Mouse (Mus musculus) G1E (cell line): Measurements from ENCODE around the gene Snrpg. TPM values are rescaled to one million over a fixed set of nuclear protein-coding genes. Genes with fewer than 3 reads are reported as not detected.
"Not testable (repeated sequence)": the region's sequence is repeated elsewhere in the genome, so short reads cannot be mapped to it uniquely, and the experiment has no call there.

Source experiments
- ATAC-seq: 2 replicates; pipeline ENCODE4 v1.8.0; 2016; ENCODE audit warnings: mild to moderate bottlenecking; ENCODE audit not compliant: insufficient number of reproducible peaks, poor library complexity, low FRiP score, severe bottlenecking; ENCODE audit errors: extremely low read depth
- DNase-seq: peaks from one replicate; pipeline ENCODE4 v3.0.0; 2012; ENCODE audit warnings: low spot score
- H3K27me3 ChIP-seq: 2 replicates; pipeline ENCODE4 v1.6.1; 2012; ENCODE audit warnings: mild to moderate bottlenecking, low read length, inconsistent platforms; ENCODE audit not compliant: insufficient read depth
- H3K36me3 ChIP-seq: replicated peaks from 2 replicates; pipeline ENCODE3; 2012; ENCODE audit warnings: mild to moderate bottlenecking, inconsistent platforms
- H3K4me1 ChIP-seq: 2 replicates; pipeline ENCODE4 v1.6.1; 2012; ENCODE audit warnings: low read depth, low read length, inconsistent platforms, mixed read lengths; ENCODE audit not compliant: insufficient read depth
- H3K4me3 ChIP-seq: 2 replicates; pipeline ENCODE4 v1.5.1; 2012; ENCODE audit warnings: low read depth, mild to moderate bottlenecking, inconsistent platforms, low read length, moderate library complexity, mixed read lengths
- H3K9me3 ChIP-seq: replicated peaks from 2 replicates; pipeline ENCODE4 v1.6.1; 2012; ENCODE audit warnings: inconsistent platforms
- CTCF ChIP-seq: IDR thresholded peaks from 2 replicates; pipeline ENCODE4 v1.5.1; 2012; ENCODE audit warnings: low read depth, low read length, inconsistent platforms, mixed read lengths
- GATA1 ChIP-seq: IDR thresholded peaks from 2 replicates; pipeline ENCODE4 v1.6.1; 2012; ENCODE audit warnings: borderline replicate concordance, low read length, inconsistent platforms, mixed read lengths
- GATA2 ChIP-seq: IDR thresholded peaks from 2 replicates; pipeline ENCODE4 v1.6.1; 2012; ENCODE audit warnings: low read depth, low read length, inconsistent platforms, borderline replicate concordance
- POLR2AphosphoS5 ChIP-seq: IDR thresholded peaks from 2 replicates; pipeline ENCODE4 v1.6.1; 2012; ENCODE audit warnings: low read depth, low read length, inconsistent platforms; ENCODE audit not compliant: insufficient replicate concordance
- TAL1 ChIP-seq: conservative IDR thresholded peaks from 2 replicates; pipeline ENCODE4 v1.6.1; 2012; ENCODE audit warnings: low read depth, low read length, inconsistent platforms, mixed read lengths
- polyA plus RNA-seq: library from polyadenylated mRNA; stranded (reverse); fragments of >175 nt; gene quantifications from 2 replicates; pipeline ENCODE4 v1.2.3, GENCODE M21; 2012
- total RNA-seq, 2 experiments: library from RNA; stranded (forward) in 1 of 2; stranded (reverse) in 1 of 2; fragments of 200-1000 nt in 1 of 2; fragments of >200 nt in 1 of 2; fragmentation: Nextera tagmentation in 1 of 2; gene quantifications; 2 replicates each; pipeline ENCODE4 v1.2.3; 2014 to 2017

The Snrpg gene
- total and polyA plus RNA-seq, 3 experiments = 24.8 to 114 (median 111) TPM

GRCm38 (mm10) chr6:86328369-86328768, 42.7 kb upstream of the Snrpg start:
- no peak for TF ChIP-seq CTCF
- TF ChIP-seq GATA2 = no peak
- no peak for TF ChIP-seq TAL1
- ATAC-seq = no peak

GRCm38 (mm10) chr6:86329943-86330342, 41.2 kb upstream of the Snrpg start:
- Histone ChIP-seq H3K4me3 (no peak overlapping the region), H3K36me3 (no peaks in the 10 kb centered on the region)

More at GRCm38 (mm10) chr6:86328369-86328768, 42.7 kb upstream of the Snrpg start:
- Histone ChIP-seq H3K9me3 (peaks cover 4% of the 10 kb centered on the region), H3K4me1 (no peaks in the 10 kb centered on the region), H3K36me3 (no peaks in the 10 kb centered on the region), H3K4me3 (no peak overlapping the region), H3K27me3 (peaks cover 25% of the 10 kb centered on the region)
- no peak for DNase-seq

GRCm38 (mm10) chr6:86335121-86335849, 35.8 kb upstream of the Snrpg start:
- TF ChIP-seq CTCF = no peak
- no peak for TF ChIP-seq GATA2
- TF ChIP-seq POLR2AphosphoS5 = no peak
- TF ChIP-seq GATA1 = no peak
- TF ChIP-seq TAL1 = no peak
- Histone ChIP-seq H3K9me3 (peaks cover 4% of the 10 kb centered on the region), H3K4me3 (no peak overlapping the region), H3K36me3 (no peaks in the 10 kb centered on the region), H3K27me3 (peaks cover 13% of the 10 kb centered on the region), H3K4me1 (0 out of 2 replicates have a peak, but pooled peaks cover 3% of the 10 kb centered on the region)
- no peak for ATAC-seq
- no peak for DNase-seq

More at GRCm38 (mm10) chr6:86329943-86330342, 41.2 kb upstream of the Snrpg start:
- ATAC-seq (no peak), DNase-seq (no peak)
- TF ChIP-seq GATA1 (no peak), TAL1 (no peak), POLR2AphosphoS5 (no peak), GATA2 (no peak), CTCF (no peak)
- H3K27me3 ChIP-seq = peaks cover 24% of the 10 kb centered on the region
- peaks cover 4% of the 10 kb centered on the region for H3K9me3 ChIP-seq
- H3K4me1 ChIP-seq = no peaks in the 10 kb centered on the region

GRCm38 (mm10) chr6:86335860-86336259, 35.2 kb upstream of the Snrpg start:
- Histone ChIP-seq H3K9me3 (peaks cover 4% of the 10 kb centered on the region), H3K4me3 (no peak overlapping the region), H3K27me3 (peaks cover 17% of the 10 kb centered on the region), H3K4me1 (0 out of 2 replicates have a peak, but pooled peaks cover 3% of the 10 kb centered on the region), H3K36me3 (no peaks in the 10 kb centered on the region)
- no peak for ATAC-seq
- no peak for DNase-seq
- TF ChIP-seq CTCF (no peak), POLR2AphosphoS5 (no peak), GATA1 (no peak), TAL1 (no peak), GATA2 (no peak)

- not testable (repeated sequence) for DNase-seq, H3K36me3 ChIP-seq, ATAC-seq, H3K9me3 ChIP-seq, H3K4me1 ChIP-seq, H3K4me3 ChIP-seq
- H3K27me3 ChIP-seq = peaks cover 18% of the 10 kb centered on the region
Observed at GRCm38 (mm10) chr6:86336340-86336739, 34.8 kb upstream of the Snrpg start.

GRCm38 (mm10) chr6:86343656-86344055, 27.4 kb upstream of the Snrpg start:
- TF ChIP-seq TAL1 = no peak
- no peak for TF ChIP-seq POLR2AphosphoS5
- TF ChIP-seq CTCF = no peak
- TF ChIP-seq GATA1 = no peak
- no peak for TF ChIP-seq GATA2
- H3K4me1 ChIP-seq = peaks cover 10% of the 10 kb centered on the region
- no peaks in the 10 kb centered on the region for H3K36me3 ChIP-seq
- H3K27me3 ChIP-seq = peaks cover 12% of the 10 kb centered on the region
- ATAC-seq = no peak
- no peak overlapping the region for H3K4me3 ChIP-seq
- no peak for DNase-seq
- no peaks in the 10 kb centered on the region for H3K9me3 ChIP-seq

- no peaks in the 10 kb centered on the region for H3K9me3 ChIP-seq
- ATAC-seq (no peak), DNase-seq (no peak)
- no peak overlapping the region for H3K4me3 ChIP-seq
- TF ChIP-seq POLR2AphosphoS5 = no peak
- TF ChIP-seq TAL1 = no peak
- TF ChIP-seq GATA2 = no peak
- TF ChIP-seq GATA1 = no peak
- TF ChIP-seq CTCF = no peak
- no peaks in the 10 kb centered on the region for H3K36me3 ChIP-seq
- peaks cover 11% of the 10 kb centered on the region for H3K27me3 ChIP-seq
- peaks cover 13% of the 10 kb centered on the region for H3K4me1 ChIP-seq
Observed at GRCm38 (mm10) chr6:86346063-86346462, 25.0 kb upstream of the Snrpg start.
